Mouse (Mus musculus): ENCODE data around the gene Tusc2.

GRCm38 (mm10) chr9:107599842-107600241 is 36.8 kb downstream of the Tusc2 start:
- TF ChIP-seq CTCF (IDR thresholded peaks at IDR 0.05; ENCODE audit: low read depth, low read length) (no peak), POLR2A (IDR thresholded peaks at IDR 0.05; ENCODE audit: insufficient read depth, low read length) (no peak), EP300 (IDR thresholded peaks at IDR 0.05; ENCODE audit: insufficient read depth, low read depth, low read length) (no peak)
